8 mouse cellular contexts compared by ENCODE assay signal in genomic region chr4:40720910-40721309, GRCm38 (mm10). TPM values are rescaled to one million over a fixed set of nuclear protein-coding genes. Genes with fewer than 3 reads are reported as not detected.
DNase-seq lines count a peak whose midpoint lies in the region; ATAC-seq lines count a peak whose summit lies in the region.

No protein-coding gene starts in this region.

- ATAC-seq in heart, embryonic 15.5 days (replicated peaks; ENCODE audit: insufficient number of reproducible peaks, insufficient read depth, low FRiP score, low read depth): no peak
- peak; percentile 49 for ATAC-seq in CD4-positive, CD25-positive, alpha-beta regulatory T cell, adult 4 months
- no peak for ATAC-seq in embryonic facial prominence, embryonic 15.5 days (ENCODE audit: insufficient number of reproducible peaks, low FRiP score, low TSS enrichment, low read depth)
- no peak for ATAC-seq in midbrain, embryonic 16.5 days

- H3K9me3 ChIP-seq in heart, embryonic 15.5 days (replicated peaks): no peaks in the 10 kb centered on the region
- H3K9me3 ChIP-seq in embryonic facial prominence, embryonic 15.5 days (replicated peaks): no peaks in the 10 kb centered on the region
- H3K9me3 ChIP-seq in midbrain, embryonic 16.5 days (replicated peaks; ENCODE audit: control insufficient read depth, low read length, poor library complexity, severe bottlenecking): no peaks in the 10 kb centered on the region

- peak overlapping the region; percentile 100 for H3K27ac ChIP-seq in heart, embryonic 15.5 days
- peak overlapping the region; percentile 100 for H3K27ac ChIP-seq in embryonic facial prominence, embryonic 15.5 days (replicated peaks)
- H3K27ac ChIP-seq in midbrain, embryonic 16.5 days (ENCODE audit: low read length): no peak overlapping the region

- H3K27me3 ChIP-seq in heart, embryonic 15.5 days: no peaks in the 10 kb centered on the region
- H3K27me3 ChIP-seq in embryonic facial prominence, embryonic 15.5 days: no peaks in the 10 kb centered on the region
- H3K27me3 ChIP-seq in midbrain, embryonic 16.5 days (ENCODE audit: control insufficient read depth, insufficient read depth, low read depth, low read length): no peaks in the 10 kb centered on the region

- H3K4me3 ChIP-seq in heart, embryonic 15.5 days: no peak overlapping the region
- no peak overlapping the region for H3K4me3 ChIP-seq in embryonic facial prominence, embryonic 15.5 days (replicated peaks)
- no peak overlapping the region for H3K4me3 ChIP-seq in midbrain, embryonic 16.5 days (ENCODE audit: low read depth, low read length)

- H3K36me3 ChIP-seq in heart, embryonic 15.5 days: peaks cover 13% of the 10 kb centered on the region; the same call in 1 of the 2 replicates
- H3K36me3 ChIP-seq in embryonic facial prominence, embryonic 15.5 days: peaks cover 11% of the 10 kb centered on the region
- no peaks in the 10 kb centered on the region for H3K36me3 ChIP-seq in midbrain, embryonic 16.5 days (ENCODE audit: control insufficient read depth, insufficient read depth, low read length)

- 91% methylated on average over 8 of the region's 8 CpGs for WGBS in heart, embryonic 15.5 days
- WGBS in embryonic facial prominence, embryonic 15.5 days: 88% methylated on average over 8 of the region's 8 CpGs
- 94% methylated on average over 8 of the region's 8 CpGs for WGBS in midbrain, embryonic 16.5 days

- no peak for DNase-seq in heart, postnatal 25 days (ENCODE audit: low spot score)
- DNase-seq in urinary bladder, adult 2 months (ENCODE audit: low spot score): no peak
- no peak for DNase-seq in right cerebral cortex, postnatal 14 days
- DNase-seq in gastrocnemius, postnatal 14 days: no peak

- H3K9ac ChIP-seq in heart, embryonic 15.5 days: no peak overlapping the region
- no peak overlapping the region for H3K9ac ChIP-seq in embryonic facial prominence, embryonic 15.5 days
- no peak overlapping the region for H3K9ac ChIP-seq in midbrain, embryonic 16.5 days (ENCODE audit: low read depth, low read length)

- H3K4me1 ChIP-seq in heart, embryonic 15.5 days (replicated peaks): peaks cover 30% of the 10 kb centered on the region
- peaks cover 24% of the 10 kb centered on the region for H3K4me1 ChIP-seq in embryonic facial prominence, embryonic 15.5 days
- peaks cover 33% of the 10 kb centered on the region for H3K4me1 ChIP-seq in midbrain, embryonic 16.5 days (ENCODE audit: control insufficient read depth, insufficient read depth, low read length)

- H3K4me2 ChIP-seq in heart, embryonic 15.5 days: peak overlapping the region; percentile 78; the same call in 1 of the 2 replicates
- H3K4me2 ChIP-seq in embryonic facial prominence, embryonic 15.5 days (replicated peaks): no peak overlapping the region; the same call in 1 of the 2 replicates
- peak overlapping the region; percentile 74 for H3K4me2 ChIP-seq in midbrain, embryonic 16.5 days (ENCODE audit: low read length)

- intact Hi-C loops in heart, postnatal 25 days (cut with DNase I): no loop called here
- intact Hi-C loops in gastrocnemius, postnatal 14 days (cut with DNase I; ENCODE audit: low total_unique reads): no loop called here

RNA-seq across cellular contexts. Expression of gene Dnaja1, which starts 1.0 kb away (rescaled TPM):
- 241 and 250 TPM in 2 replicates for polyA plus RNA-seq in heart, embryonic 15.5 days (2015; fragmentation: Nextera tagmentation; extraction: Ambion mirVana)
- total RNA-seq in heart, postnatal 25 days (2021): 100 to 1,000 TPM in 1 of 2 experiments, 10 to 100 TPM in 1; 62.4 to 109 TPM
- polyA plus RNA-seq in CD4-positive, CD25-positive, alpha-beta regulatory T cell, adult 4 months (2017; shearing (Covaris generic)): 100 to 1,000 TPM; 399 to 683 TPM
- polyA plus RNA-seq in embryonic facial prominence, embryonic 15.5 days (2015; fragmentation: Nextera tagmentation; extraction: Ambion mirVana): 365 and 394 TPM in 2 replicates
- 659 and 720 TPM in 2 replicates for polyA plus RNA-seq in midbrain, embryonic 16.5 days (2015; fragmentation: Nextera tagmentation; extraction: Ambion mirVana)
- 47.7 and 61.5 TPM in 2 replicates for polyA plus RNA-seq in urinary bladder, adult 2 months (2012; rRNA removed)
- 10 to 100 TPM; 43.2 to 59.6 TPM for total RNA-seq in gastrocnemius, postnatal 14 days (2021)

RNA-seq across cellular contexts. Expression of gene Aptx, which starts 17.9 kb away (rescaled TPM):
- 21.9 and 27.0 TPM in 2 replicates for polyA plus RNA-seq in heart, embryonic 15.5 days (2015; fragmentation: Nextera tagmentation; extraction: Ambion mirVana)
- total RNA-seq in heart, postnatal 25 days (2021): 10 to 100 TPM; 14.0 to 15.2 TPM
- polyA plus RNA-seq in CD4-positive, CD25-positive, alpha-beta regulatory T cell, adult 4 months (2017; shearing (Covaris generic)): 10 to 100 TPM; 30.5 to 44.1 TPM
- 31.8 and 34.6 TPM in 2 replicates for polyA plus RNA-seq in embryonic facial prominence, embryonic 15.5 days (2015; fragmentation: Nextera tagmentation; extraction: Ambion mirVana)
- polyA plus RNA-seq in midbrain, embryonic 16.5 days (2015; fragmentation: Nextera tagmentation; extraction: Ambion mirVana): 46.7 and 50.6 TPM in 2 replicates
- polyA plus RNA-seq in urinary bladder, adult 2 months (2012; rRNA removed): 17.5 and 19.3 TPM in 2 replicates
- total RNA-seq in gastrocnemius, postnatal 14 days (2021): 10 to 100 TPM; 12.9 to 13.0 TPM

RNA-seq across cellular contexts. Expression of gene Smu1, which starts 36.8 kb away (rescaled TPM):
- 83.8 and 101 TPM in 2 replicates for polyA plus RNA-seq in heart, embryonic 15.5 days (2015; fragmentation: Nextera tagmentation; extraction: Ambion mirVana)
- 10 to 100 TPM; 31.5 to 31.8 TPM for total RNA-seq in heart, postnatal 25 days (2021)
- 100 to 1,000 TPM; 122 to 123 TPM for polyA plus RNA-seq in CD4-positive, CD25-positive, alpha-beta regulatory T cell, adult 4 months (2017; shearing (Covaris generic))
- 127 and 135 TPM in 2 replicates for polyA plus RNA-seq in embryonic facial prominence, embryonic 15.5 days (2015; fragmentation: Nextera tagmentation; extraction: Ambion mirVana)
- polyA plus RNA-seq in midbrain, embryonic 16.5 days (2015; fragmentation: Nextera tagmentation; extraction: Ambion mirVana): 110 and 117 TPM in 2 replicates
- 52.9 and 64.9 TPM in 2 replicates for polyA plus RNA-seq in urinary bladder, adult 2 months (2012; rRNA removed)
- total RNA-seq in gastrocnemius, postnatal 14 days (2021): 10 to 100 TPM; 28.8 to 29.4 TPM
